In the genomic region with DNA sequence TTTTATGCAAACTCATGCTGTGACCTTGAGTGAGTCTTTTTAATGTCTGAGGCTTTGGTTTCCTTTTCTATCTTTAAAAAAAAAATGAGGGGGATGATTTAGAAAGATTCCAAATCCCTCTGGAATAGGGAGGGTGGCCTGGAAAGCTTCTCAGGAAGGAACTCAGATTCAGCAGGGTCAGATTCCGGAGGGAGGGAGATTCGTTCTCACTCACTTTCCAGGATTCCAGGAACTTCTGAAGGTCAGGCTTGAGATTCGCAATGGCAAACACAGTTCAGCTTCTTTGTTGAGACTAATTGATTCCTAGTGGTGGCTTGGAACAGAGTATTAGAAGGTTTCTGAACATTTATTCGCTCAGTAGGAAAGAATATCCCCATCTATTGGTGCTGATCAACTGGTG, we compare ENCODE assay signal across 27 mouse cellular contexts. TPM values are rescaled to one million over a fixed set of nuclear protein-coding genes. Genes with fewer than 3 reads are reported as not detected.
A peak's percentile ranks its signal among the peaks of the same experiment; 100 is the strongest.
DNase-seq lines count a peak whose midpoint lies in the region; ATAC-seq and TF ChIP-seq lines count a peak whose summit lies in the region.
"Had no signal": no experiment of that assay in that cellular context is flagged by ENCODE, and none has a peak within 500 bp of the region (broad histone marks: within the 10 kb centered on the region; RNA-seq: fewer than 3 reads in every experiment).

No protein-coding gene starts in this region.

- ATAC-seq in intestine, embryonic 14.5 days (replicated peaks; ENCODE audit: low FRiP score, low TSS enrichment, low read depth) = no peak
- ATAC-seq in intestine, embryonic 16.5 days = no peak
- no peak for ATAC-seq in kidney, embryonic 16.5 days (ENCODE audit: low FRiP score, low TSS enrichment)
- ATAC-seq: forebrain, postnatal 0 days; inflammation-experienced regulatory T-cells, adult 6 months had no signal

- 0 out of 2 replicates have a peak, but pooled peaks cover 4% of the 10 kb centered on the region for H3K4me1 ChIP-seq in intestine, embryonic 14.5 days (replicated peaks; ENCODE audit: control insufficient read depth, insufficient read depth, low read length)
- 0 out of 2 replicates have a peak, but pooled peaks cover 6% of the 10 kb centered on the region for H3K4me1 ChIP-seq in intestine, embryonic 16.5 days (ENCODE audit: control insufficient read depth, insufficient read depth, low read length)
- H3K4me1 ChIP-seq in kidney, embryonic 16.5 days (ENCODE audit: insufficient read depth, low read length) = peaks cover 14% of the 10 kb centered on the region
- H3K4me1 ChIP-seq in spleen, adult 2 months (ENCODE audit: control insufficient read depth, insufficient read depth, insufficient read length) = no peaks in the 10 kb centered on the region; the same call in 1 of the 2 replicates

- 46% methylated on average over 4 of the region's 4 CpGs for WGBS in intestine, embryonic 14.5 days
- 46% methylated on average over 4 of the region's 4 CpGs for WGBS in intestine, embryonic 16.5 days
- WGBS in kidney, embryonic 16.5 days = 51% methylated on average over 4 of the region's 4 CpGs
- 78% methylated on average over 4 of the region's 4 CpGs for WGBS in spleen, adult 2 months

- H3K9me3 ChIP-seq in intestine, embryonic 14.5 days (ENCODE audit: control insufficient read depth, low read length) = no peaks in the 10 kb centered on the region
- no peaks in the 10 kb centered on the region for H3K9me3 ChIP-seq in intestine, embryonic 16.5 days (ENCODE audit: control insufficient read depth, low read length)
- no peaks in the 10 kb centered on the region for H3K9me3 ChIP-seq in kidney, embryonic 16.5 days (ENCODE audit: low read length)
- H3K9me3 ChIP-seq: embryonic facial prominence, embryonic 10.5 days; embryonic facial prominence, embryonic 15.5 days; forebrain, embryonic 12.5 days; hindbrain, embryonic 10.5 days; hindbrain, embryonic 15.5 days; midbrain, embryonic 12.5 days; neural tube, embryonic 13.5 days had no signal

- H3K36me3 ChIP-seq in intestine, embryonic 14.5 days (ENCODE audit: control insufficient read depth, insufficient read depth, low read length) = no peaks in the 10 kb centered on the region
- no peaks in the 10 kb centered on the region for H3K36me3 ChIP-seq in intestine, embryonic 16.5 days (ENCODE audit: control insufficient read depth, insufficient read depth, low read length)
- no peaks in the 10 kb centered on the region for H3K36me3 ChIP-seq in kidney, embryonic 16.5 days (ENCODE audit: insufficient read depth, low read length)
- H3K36me3 ChIP-seq in spleen, adult 2 months (ENCODE audit: control insufficient read depth, insufficient read depth, low read length) = no peaks in the 10 kb centered on the region
- H3K36me3 ChIP-seq: embryonic facial prominence, embryonic 15.5 days; hindbrain, embryonic 15.5 days had no signal

- H3K27me3 ChIP-seq in intestine, embryonic 14.5 days (replicated peaks; ENCODE audit: control insufficient read depth, insufficient read depth, low read length) = peaks cover 9% of the 10 kb centered on the region; the same call in 1 of the 2 replicates
- H3K27me3 ChIP-seq in intestine, embryonic 16.5 days (replicated peaks; ENCODE audit: control insufficient read depth, insufficient read depth, low read length) = peaks cover 4% of the 10 kb centered on the region
- H3K27me3 ChIP-seq in kidney, embryonic 16.5 days (ENCODE audit: insufficient read depth, low read length) = peaks cover 18% of the 10 kb centered on the region
- H3K27me3 ChIP-seq in spleen, adult 2 months (ENCODE audit: control insufficient read depth, insufficient read depth, low read length) = peaks cover 5% of the 10 kb centered on the region; the same call in 1 of the 2 replicates

- DNase-seq in intestine, embryonic 14.5 days (ENCODE audit: low spot score) = no peak
- DNase-seq in kidney, postnatal 25 days = peak; percentile 17 to 36
- DNase-seq in spleen, adult 2 months (ENCODE audit: low read depth in 1 of 2, low spot score in 2 of 2) = no peak
- DNase-seq in spleen, adult 18-20 months = no peak
- no peak for DNase-seq in frontal cortex, postnatal 36 days (ENCODE audit: low spot score in 2 of 2)
- DNase-seq: adrenal gland, postnatal 14 days; cerebellum, adult 18-20 months; cerebellum, postnatal 14 days; forebrain, postnatal 0 days; gastrocnemius, postnatal 14 days; heart, postnatal 14 days; liver; lung, adult 2 months; lung, postnatal 14 days; right cerebral cortex, postnatal 4 days; thymus, postnatal 4 days had no signal

- H3K4me2 ChIP-seq in intestine, embryonic 14.5 days (ENCODE audit: low read length) = no peak overlapping the region
- no peak overlapping the region for H3K4me2 ChIP-seq in intestine, embryonic 16.5 days (ENCODE audit: low read depth, low read length)
- no peak overlapping the region for H3K4me2 ChIP-seq in kidney, embryonic 16.5 days (replicated peaks; ENCODE audit: low read depth, low read length)
- H3K4me2 ChIP-seq: embryonic facial prominence, embryonic 15.5 days; forebrain, embryonic 12.5 days; hindbrain, embryonic 15.5 days; midbrain, embryonic 12.5 days; neural tube, embryonic 13.5 days had no signal

- TF ChIP-seq POLR2A in spleen, adult 2 months (IDR thresholded peaks at IDR 0.05; ENCODE audit: low read depth, low read length) = no peak

- 0 out of 2 replicates have a peak overlapping the region, but pooled peaks have one; percentile 27 for H3K27ac ChIP-seq in intestine, embryonic 14.5 days (ENCODE audit: low read depth)
- no peak overlapping the region for H3K27ac ChIP-seq in intestine, embryonic 16.5 days (ENCODE audit: low read length)
- no peak overlapping the region for H3K27ac ChIP-seq in kidney, embryonic 16.5 days (ENCODE audit: low read length)
- 0 out of 2 replicates have a peak overlapping the region, but pooled peaks have one; percentile 17 for H3K27ac ChIP-seq in spleen, adult 2 months (ENCODE audit: insufficient read depth, low read length)
- H3K27ac ChIP-seq: embryonic facial prominence, embryonic 10.5 days; embryonic facial prominence, embryonic 15.5 days; forebrain, embryonic 12.5 days; hindbrain, embryonic 10.5 days; hindbrain, embryonic 15.5 days; liver, embryonic 14.5 days; midbrain, embryonic 12.5 days; neural tube, embryonic 13.5 days had no signal

- H3K4me3 ChIP-seq in intestine, embryonic 14.5 days (ENCODE audit: low read depth, low read length) = no peak overlapping the region
- H3K4me3 ChIP-seq in intestine, embryonic 16.5 days (ENCODE audit: low read length) = no peak overlapping the region
- H3K4me3 ChIP-seq in kidney, embryonic 16.5 days (ENCODE audit: low read length) = no peak overlapping the region
- H3K4me3 ChIP-seq in spleen, adult 2 months (ENCODE audit: extremely low read depth, insufficient read depth, insufficient read length) = no peak overlapping the region
- H3K4me3 ChIP-seq: embryonic facial prominence, embryonic 10.5 days; embryonic facial prominence, embryonic 15.5 days; forebrain, embryonic 12.5 days; hindbrain, embryonic 10.5 days; hindbrain, embryonic 15.5 days; midbrain, embryonic 12.5 days; neural tube, embryonic 13.5 days had no signal

- no peak overlapping the region for H3K9ac ChIP-seq in intestine, embryonic 14.5 days (ENCODE audit: low read length)
- no peak overlapping the region for H3K9ac ChIP-seq in intestine, embryonic 16.5 days (ENCODE audit: low read depth, low read length)
- no peak overlapping the region for H3K9ac ChIP-seq in kidney, embryonic 16.5 days (replicated peaks; ENCODE audit: low read length)
- H3K9ac ChIP-seq: embryonic facial prominence, embryonic 15.5 days; forebrain, embryonic 12.5 days; forebrain, postnatal 0 days; hindbrain, embryonic 15.5 days; liver, embryonic 14.5 days; midbrain, embryonic 12.5 days; neural tube, embryonic 13.5 days had no signal

- no peak for TF ChIP-seq CTCF in spleen, adult 2 months (IDR thresholded peaks at IDR 0.05; ENCODE audit: extremely low read depth, insufficient read depth, insufficient read length, insufficient replicate concordance)

RNA-seq across cellular contexts. Expression of a gene that starts 20.1 kb away (rescaled TPM):
- 2.5 and 3.1 TPM in 2 replicates for polyA plus RNA-seq in intestine, embryonic 14.5 days (2014; fragmentation: Nextera tagmentation; extraction: Ambion mirVana)
- 0.93 and 1.2 TPM in 2 replicates for polyA plus RNA-seq in intestine, embryonic 16.5 days (2015; fragmentation: Nextera tagmentation; extraction: Ambion mirVana)
- 1.0 TPM in 2 replicates for polyA plus RNA-seq in kidney, embryonic 16.5 days (2015; fragmentation: Nextera tagmentation; extraction: Ambion mirVana)
- polyA plus RNA-seq in spleen, adult 2 months (2012; rRNA removed) = 1.8 and 3.0 TPM in 2 replicates
- polyA plus RNA-seq: inflammation-experienced regulatory T-cells, adult 6 months; lung, adult 2 months had no signal

RNA-seq across cellular contexts. Expression of a gene that starts 37.7 kb away (rescaled TPM):
- polyA plus RNA-seq in intestine, embryonic 14.5 days (2014; fragmentation: Nextera tagmentation; extraction: Ambion mirVana) = 1.9 and 2.7 TPM in 2 replicates
- 0.53 and 1.1 TPM in 2 replicates for polyA plus RNA-seq in intestine, embryonic 16.5 days (2015; fragmentation: Nextera tagmentation; extraction: Ambion mirVana)
- 0.81 and 0.92 TPM in 2 replicates for polyA plus RNA-seq in kidney, embryonic 16.5 days (2015; fragmentation: Nextera tagmentation; extraction: Ambion mirVana)
- polyA plus RNA-seq in spleen, adult 2 months (2012; rRNA removed) = 1.1 and 1.3 TPM in 2 replicates
- polyA plus RNA-seq: inflammation-experienced regulatory T-cells, adult 6 months had no signal

RNA-seq across cellular contexts. Expression of a gene that starts 53.6 kb away (rescaled TPM):
- polyA plus RNA-seq in intestine, embryonic 14.5 days (2014; fragmentation: Nextera tagmentation; extraction: Ambion mirVana) = 0.13 TPM in 1 of 2 replicates, not detected in the other
- polyA plus RNA-seq in intestine, embryonic 16.5 days (2015; fragmentation: Nextera tagmentation; extraction: Ambion mirVana) = 0.13 and 0.21 TPM in 2 replicates
- 0.19 and 0.22 TPM in 2 replicates for polyA plus RNA-seq in kidney, embryonic 16.5 days (2015; fragmentation: Nextera tagmentation; extraction: Ambion mirVana)
- polyA plus RNA-seq in spleen, adult 2 months (2012; rRNA removed) = 0.11 and 0.15 TPM in 2 replicates
- polyA plus RNA-seq: hindbrain, embryonic 10.5 days; hindbrain, embryonic 15.5 days; inflammation-experienced regulatory T-cells, adult 6 months; liver, embryonic 14.5 days had no signal

Comparison
In these comparisons a context has a peak if more than half of its experiments do, and no peak if none do; other contexts are left out.
1. H3K27ac ChIP-seq: peak in intestine, embryonic 14.5 days (single experiment) and spleen, adult 2 months (single experiment); none in intestine, embryonic 16.5 days (single experiment) and kidney, embryonic 16.5 days (single experiment).
2. DNase-seq: peak in kidney, postnatal 25 days (2 of 2); none in intestine, embryonic 14.5 days (single experiment), spleen, adult 2 months (0 of 2), spleen, adult 18-20 months (0 of 2) and frontal cortex, postnatal 36 days (0 of 2).